Mouse (Mus musculus): ENCODE measurements around the gene Gas7. TPM values are rescaled to one million over a fixed set of nuclear protein-coding genes. Genes with fewer than 3 reads are reported as not detected.

Gas7 gene
- polyA plus RNA-seq (2014; fragmentation: Nextera tagmentation; extraction: Ambion mirVana): 2.2 and 2.3 TPM in 2 replicates

GRCm38 (mm10) chr11:67454874-67455526 is at the start of gene Gas7:
Gene Gas7 (plus strand): TSS chr11:67455437.
- Histone ChIP-seq H3K4me3 (ENCODE audit: low read depth, low read length) (peak within 1 kb of the TSS; percentile 66), H3K27me3 (replicated peaks; ENCODE audit: control insufficient read depth, insufficient read depth, low read length) (peaks cover 36% of the 10 kb centered on the region), H3K27ac (ENCODE audit: low read depth, low read length) (no peak within 1 kb of the TSS), H3K4me2 (peak within 1 kb of the TSS; percentile 95), H3K36me3 (ENCODE audit: control insufficient read depth, insufficient read depth, low read length) (no peaks in the 10 kb centered on the region), H3K9me3 (ENCODE audit: control insufficient read depth, low read length) (no peaks in the 10 kb centered on the region), H3K9ac (ENCODE audit: low read depth, low read length) (peak within 1 kb of the TSS; percentile 38), H3K4me1 (replicated peaks; ENCODE audit: control insufficient read depth, insufficient read depth, low read length) (peaks cover 9% of the 10 kb centered on the region; the same call in 1 of the 2 replicates)
- ATAC-seq (replicated peaks; ENCODE audit: low FRiP score) (peak; percentile 65), DNase-seq (ENCODE audit: low spot score) (peak; percentile 68)
- WGBS: under 1% methylated on average over 71 of the region's 78 CpGs

- WGBS: 78% methylated on average over 6 of the region's 6 CpGs
- Histone ChIP-seq H3K4me1 (replicated peaks; ENCODE audit: control insufficient read depth, insufficient read depth, low read length) (no peaks in the 10 kb centered on the region), H3K36me3 (ENCODE audit: control insufficient read depth, insufficient read depth, low read length) (no peaks in the 10 kb centered on the region), H3K4me2 (no peak overlapping the region), H3K4me3 (ENCODE audit: low read depth, low read length) (no peak overlapping the region), H3K9ac (ENCODE audit: low read depth, low read length) (no peak overlapping the region), H3K27ac (ENCODE audit: low read depth, low read length) (no peak overlapping the region), H3K27me3 (replicated peaks; ENCODE audit: control insufficient read depth, insufficient read depth, low read length) (no peaks in the 10 kb centered on the region), H3K9me3 (ENCODE audit: control insufficient read depth, low read length) (no peaks in the 10 kb centered on the region)
- no peak for ATAC-seq (replicated peaks; ENCODE audit: low FRiP score)
- DNase-seq (ENCODE audit: low spot score): no peak
These were observed 40.8 kb upstream of the Gas7 start for GRCm38 (mm10) chr11:67414346-67414940.

- Histone ChIP-seq H3K4me2 (no peak overlapping the region), H3K36me3 (ENCODE audit: control insufficient read depth, insufficient read depth, low read length) (no peaks in the 10 kb centered on the region), H3K4me3 (ENCODE audit: low read depth, low read length) (no peak overlapping the region), H3K27me3 (replicated peaks; ENCODE audit: control insufficient read depth, insufficient read depth, low read length) (no peaks in the 10 kb centered on the region), H3K9me3 (ENCODE audit: control insufficient read depth, low read length) (no peaks in the 10 kb centered on the region), H3K27ac (ENCODE audit: low read depth, low read length) (no peak overlapping the region), H3K4me1 (replicated peaks; ENCODE audit: control insufficient read depth, insufficient read depth, low read length) (no peaks in the 10 kb centered on the region), H3K9ac (ENCODE audit: low read depth, low read length) (no peak overlapping the region)
- ATAC-seq (replicated peaks; ENCODE audit: low FRiP score): no peak
- no peak for DNase-seq (ENCODE audit: low spot score)
- WGBS: 86% methylated on average over 13 of the region's 13 CpGs
These were observed 31.7 kb upstream of the Gas7 start for GRCm38 (mm10) chr11:67423575-67423974.

GRCm38 (mm10) chr11:67428196-67428595 is 27.0 kb upstream of the Gas7 start:
- 26% methylated on average over 3 of the region's 3 CpGs for WGBS
- H3K27me3 ChIP-seq (replicated peaks; ENCODE audit: control insufficient read depth, insufficient read depth, low read length): no peaks in the 10 kb centered on the region
- no peak overlapping the region for H3K27ac ChIP-seq (ENCODE audit: low read depth, low read length)
- H3K4me2 ChIP-seq: no peak overlapping the region
- no peaks in the 10 kb centered on the region for H3K9me3 ChIP-seq (ENCODE audit: control insufficient read depth, low read length)
- no peaks in the 10 kb centered on the region for H3K4me1 ChIP-seq (replicated peaks; ENCODE audit: control insufficient read depth, insufficient read depth, low read length)
- ATAC-seq (replicated peaks; ENCODE audit: low FRiP score) (no peak), DNase-seq (ENCODE audit: low spot score) (no peak)
- no peak overlapping the region for H3K4me3 ChIP-seq (ENCODE audit: low read depth, low read length)
- H3K9ac ChIP-seq (ENCODE audit: low read depth, low read length): no peak overlapping the region
- no peaks in the 10 kb centered on the region for H3K36me3 ChIP-seq (ENCODE audit: control insufficient read depth, insufficient read depth, low read length)

GRCm38 (mm10) chr11:67429836-67430235 is 25.4 kb upstream of the Gas7 start:
- Histone ChIP-seq H3K4me2 (no peak overlapping the region), H3K36me3 (ENCODE audit: control insufficient read depth, insufficient read depth, low read length) (no peaks in the 10 kb centered on the region), H3K27ac (ENCODE audit: low read depth, low read length) (no peak overlapping the region), H3K4me3 (ENCODE audit: low read depth, low read length) (no peak overlapping the region), H3K4me1 (replicated peaks; ENCODE audit: control insufficient read depth, insufficient read depth, low read length) (no peaks in the 10 kb centered on the region), H3K9me3 (ENCODE audit: control insufficient read depth, low read length) (no peaks in the 10 kb centered on the region), H3K27me3 (replicated peaks; ENCODE audit: control insufficient read depth, insufficient read depth, low read length) (no peaks in the 10 kb centered on the region), H3K9ac (ENCODE audit: low read depth, low read length) (no peak overlapping the region)
- DNase-seq (ENCODE audit: low spot score): no peak
- ATAC-seq (replicated peaks; ENCODE audit: low FRiP score): no peak
- 13% methylated on average over 1 of the region's 1 CpGs for WGBS

GRCm38 (mm10) chr11:67431116-67431645 is 24.1 kb upstream of the Gas7 start:
- Histone ChIP-seq H3K4me2 (no peak overlapping the region), H3K27ac (ENCODE audit: low read depth, low read length) (no peak overlapping the region), H3K36me3 (ENCODE audit: control insufficient read depth, insufficient read depth, low read length) (no peaks in the 10 kb centered on the region), H3K4me1 (replicated peaks; ENCODE audit: control insufficient read depth, insufficient read depth, low read length) (no peaks in the 10 kb centered on the region), H3K27me3 (replicated peaks; ENCODE audit: control insufficient read depth, insufficient read depth, low read length) (no peaks in the 10 kb centered on the region), H3K4me3 (ENCODE audit: low read depth, low read length) (no peak overlapping the region), H3K9ac (ENCODE audit: low read depth, low read length) (no peak overlapping the region), H3K9me3 (ENCODE audit: control insufficient read depth, low read length) (no peaks in the 10 kb centered on the region)
- no peak for ATAC-seq (replicated peaks; ENCODE audit: low FRiP score)
- whole genome bisulfite sequencing: 40% methylated on average over 14 of the region's 14 CpGs
- DNase-seq (ENCODE audit: low spot score): no peak

GRCm38 (mm10) chr11:67431864-67432263 is 23.4 kb upstream of the Gas7 start:
- no peak overlapping the region for H3K4me3 ChIP-seq (ENCODE audit: low read depth, low read length)
- H3K4me1 ChIP-seq (replicated peaks; ENCODE audit: control insufficient read depth, insufficient read depth, low read length): no peaks in the 10 kb centered on the region
- H3K36me3 ChIP-seq (ENCODE audit: control insufficient read depth, insufficient read depth, low read length): no peaks in the 10 kb centered on the region
- no peak overlapping the region for H3K9ac ChIP-seq (ENCODE audit: low read depth, low read length)
- no peak overlapping the region for H3K27ac ChIP-seq (ENCODE audit: low read depth, low read length)
- no peak for ATAC-seq (replicated peaks; ENCODE audit: low FRiP score)
- no peaks in the 10 kb centered on the region for H3K27me3 ChIP-seq (replicated peaks; ENCODE audit: control insufficient read depth, insufficient read depth, low read length)
- no peak for DNase-seq (ENCODE audit: low spot score)
- no peak overlapping the region for H3K4me2 ChIP-seq
- 55% methylated on average over 4 of the region's 4 CpGs for WGBS
- H3K9me3 ChIP-seq (ENCODE audit: control insufficient read depth, low read length): no peaks in the 10 kb centered on the region

- Histone ChIP-seq H3K4me1 (replicated peaks; ENCODE audit: control insufficient read depth, insufficient read depth, low read length) (no peaks in the 10 kb centered on the region), H3K27me3 (replicated peaks; ENCODE audit: control insufficient read depth, insufficient read depth, low read length) (no peaks in the 10 kb centered on the region), H3K9me3 (ENCODE audit: control insufficient read depth, low read length) (no peaks in the 10 kb centered on the region), H3K9ac (ENCODE audit: low read depth, low read length) (no peak overlapping the region), H3K27ac (ENCODE audit: low read depth, low read length) (no peak overlapping the region), H3K4me2 (no peak overlapping the region), H3K4me3 (ENCODE audit: low read depth, low read length) (no peak overlapping the region), H3K36me3 (ENCODE audit: control insufficient read depth, insufficient read depth, low read length) (no peaks in the 10 kb centered on the region)
- 86% methylated on average over 5 of the region's 5 CpGs for WGBS
- ATAC-seq (replicated peaks; ENCODE audit: low FRiP score) (no peak), DNase-seq (ENCODE audit: low spot score) (no peak)
These were observed 21.5 kb upstream of the Gas7 start for GRCm38 (mm10) chr11:67433763-67434162.

GRCm38 (mm10) chr11:67438746-67439145 is 16.5 kb upstream of the Gas7 start:
- no peak for DNase-seq (ENCODE audit: low spot score)
- no peak overlapping the region for H3K27ac ChIP-seq (ENCODE audit: low read depth, low read length)
- H3K4me3 ChIP-seq (ENCODE audit: low read depth, low read length): no peak overlapping the region
- H3K4me2 ChIP-seq: no peak overlapping the region
- no peaks in the 10 kb centered on the region for H3K36me3 ChIP-seq (ENCODE audit: control insufficient read depth, insufficient read depth, low read length)
- H3K27me3 ChIP-seq (replicated peaks; ENCODE audit: control insufficient read depth, insufficient read depth, low read length): no peaks in the 10 kb centered on the region
- H3K9ac ChIP-seq (ENCODE audit: low read depth, low read length): no peak overlapping the region
- H3K9me3 ChIP-seq (ENCODE audit: control insufficient read depth, low read length): no peaks in the 10 kb centered on the region
- WGBS: 91% methylated on average over 5 of the region's 5 CpGs
- ATAC-seq (replicated peaks; ENCODE audit: low FRiP score): no peak
- no peaks in the 10 kb centered on the region for H3K4me1 ChIP-seq (replicated peaks; ENCODE audit: control insufficient read depth, insufficient read depth, low read length)
